Mouse (Mus musculus): ENCODE measurements around the gene Yju2. TPM values are rescaled to one million over a fixed set of nuclear protein-coding genes. Genes with fewer than 3 reads are reported as not detected.
"Not testable (repeated sequence)": the region's sequence is repeated elsewhere in the genome, so short reads cannot be mapped to it uniquely, and the experiment has no call there.

The Yju2 gene
- total RNA-seq (2015; ENCODE audit: low replicate concordance), result 3.8 and 5.4 TPM in 2 replicates
- 1.7 and 5.4 TPM in 2 replicates for total RNA-seq (2017; ENCODE audit: low replicate concordance)

GRCm38 (mm10) chr17:55958918-55959728 lies at the start of gene Yju2:
Yju2 (plus strand) TSS chr17:55959099.
- peak; percentile 91 for ATAC-seq (replicated peaks; ENCODE audit: low FRiP score, poor library complexity, severe bottlenecking)

GRCm38 (mm10) chr17:55931553-55932502 lies 27.1 kb upstream of the Yju2 start:
- peak; percentile 89 for ATAC-seq (replicated peaks; ENCODE audit: low FRiP score, poor library complexity, severe bottlenecking)

GRCm38 (mm10) chr17:55932635-55933034 lies 26.3 kb upstream of the Yju2 start:
- ATAC-seq (replicated peaks; ENCODE audit: low FRiP score, poor library complexity, severe bottlenecking), result peak; percentile 35

GRCm38 (mm10) chr17:55933191-55933590 lies 25.7 kb upstream of the Yju2 start:
- ATAC-seq (replicated peaks; ENCODE audit: low FRiP score, poor library complexity, severe bottlenecking), result no peak

GRCm38 (mm10) chr17:55944387-55944865 lies 14.5 kb upstream of the Yju2 start:
- not testable (repeated sequence) for ATAC-seq (replicated peaks; ENCODE audit: low FRiP score, poor library complexity, severe bottlenecking)

GRCm38 (mm10) chr17:55944866-55945682 lies 13.8 kb upstream of the Yju2 start:
- peak; percentile 93 for ATAC-seq (replicated peaks; ENCODE audit: low FRiP score, poor library complexity, severe bottlenecking)

GRCm38 (mm10) chr17:55945696-55946095 lies 13.2 kb upstream of the Yju2 start:
- no peak for ATAC-seq (replicated peaks; ENCODE audit: low FRiP score, poor library complexity, severe bottlenecking)

GRCm38 (mm10) chr17:55948647-55949046 lies 10.3 kb upstream of the Yju2 start:
- no peak for ATAC-seq (replicated peaks; ENCODE audit: low FRiP score, poor library complexity, severe bottlenecking)

- no peak for ATAC-seq (replicated peaks; ENCODE audit: low FRiP score, poor library complexity, severe bottlenecking)
These were observed 9.5 kb upstream of the Yju2 start, which contains the start of gene Zfp119b for GRCm38 (mm10) chr17:55949400-55949799. Zfp119b (minus strand) TSS chr17:55949500.

GRCm38 (mm10) chr17:55950601-55951000 lies 8.3 kb upstream of the Yju2 start:
- no peak for ATAC-seq (replicated peaks; ENCODE audit: low FRiP score, poor library complexity, severe bottlenecking)

- no peak for ATAC-seq (replicated peaks; ENCODE audit: low FRiP score, poor library complexity, severe bottlenecking)
These were observed 6.9 kb upstream of the Yju2 start for GRCm38 (mm10) chr17:55952041-55952440.

- ATAC-seq (replicated peaks; ENCODE audit: low FRiP score, poor library complexity, severe bottlenecking), result no peak
These were observed 6.4 kb upstream of the Yju2 start, which contains the start of gene Ebi3 for GRCm38 (mm10) chr17:55952447-55953027. Ebi3 (plus strand) TSS chr17:55952640.

GRCm38 (mm10) chr17:55953751-55954150 lies 5.1 kb upstream of the Yju2 start:
- ATAC-seq (replicated peaks; ENCODE audit: low FRiP score, poor library complexity, severe bottlenecking), result no peak

- ATAC-seq (replicated peaks; ENCODE audit: low FRiP score, poor library complexity, severe bottlenecking), result no peak
These were observed 4.7 kb upstream of the Yju2 start for GRCm38 (mm10) chr17:55954229-55954628.

- ATAC-seq (replicated peaks; ENCODE audit: low FRiP score, poor library complexity, severe bottlenecking), result no peak
These were observed 2.8 kb upstream of the Yju2 start for GRCm38 (mm10) chr17:55956129-55956528.

- no peak for ATAC-seq (replicated peaks; ENCODE audit: low FRiP score, poor library complexity, severe bottlenecking)
These were observed 2.3 kb upstream of the Yju2 start for GRCm38 (mm10) chr17:55956591-55956990.

- 0 out of 2 replicates have a peak, but pooled peaks have one; percentile 38 for ATAC-seq (replicated peaks; ENCODE audit: low FRiP score, poor library complexity, severe bottlenecking)
These were observed 1.7 kb upstream of the Yju2 start for GRCm38 (mm10) chr17:55957168-55957567.

GRCm38 (mm10) chr17:55957726-55958583 lies 944 bp upstream of the Yju2 start:
- no peak for ATAC-seq (replicated peaks; ENCODE audit: low FRiP score, poor library complexity, severe bottlenecking)
